Mouse (Mus musculus) CD4-positive, CD25-positive, alpha-beta regulatory T cell, adult 9 weeks (primary cell): Measurements from ENCODE around the gene Sv2c. TPM values are rescaled to one million over a fixed set of nuclear protein-coding genes. Genes with fewer than 3 reads are reported as not detected.

Experiments
- polyA plus RNA-seq: library from polyadenylated mRNA; unstranded; fragments of 100-300 nt; shearing (Covaris generic); gene quantifications from one replicate; pipeline ENCODE4 v1.2.1, GENCODE M21; 2017

Sv2c gene
- 4.2 TPM for polyA plus RNA-seq

DNA sequence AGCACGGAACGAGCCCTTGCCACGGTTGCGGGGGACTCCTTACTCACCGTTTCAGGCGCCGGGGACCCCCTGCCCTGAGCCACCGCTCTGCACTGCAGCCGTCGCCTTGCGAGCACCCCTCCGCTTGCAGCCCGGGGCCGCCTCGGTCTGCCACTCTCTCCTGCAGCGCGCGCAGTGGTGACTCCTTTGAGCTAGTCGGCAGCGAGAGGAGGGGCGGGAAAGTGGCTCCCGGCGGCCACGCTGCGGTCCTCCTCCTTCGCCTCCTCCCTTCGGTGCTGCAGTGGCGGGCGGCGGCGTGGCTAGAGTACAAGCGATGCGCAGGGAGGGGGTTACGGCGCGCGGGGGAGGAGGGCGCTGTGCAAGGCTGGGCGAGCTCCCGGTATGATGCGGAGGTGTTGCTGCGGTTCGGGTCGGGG, at the start of gene Sv2c:
Gene Sv2c, minus strand, starts transcription at position 177 of the 416 bp plus-strand sequence.

DNA sequence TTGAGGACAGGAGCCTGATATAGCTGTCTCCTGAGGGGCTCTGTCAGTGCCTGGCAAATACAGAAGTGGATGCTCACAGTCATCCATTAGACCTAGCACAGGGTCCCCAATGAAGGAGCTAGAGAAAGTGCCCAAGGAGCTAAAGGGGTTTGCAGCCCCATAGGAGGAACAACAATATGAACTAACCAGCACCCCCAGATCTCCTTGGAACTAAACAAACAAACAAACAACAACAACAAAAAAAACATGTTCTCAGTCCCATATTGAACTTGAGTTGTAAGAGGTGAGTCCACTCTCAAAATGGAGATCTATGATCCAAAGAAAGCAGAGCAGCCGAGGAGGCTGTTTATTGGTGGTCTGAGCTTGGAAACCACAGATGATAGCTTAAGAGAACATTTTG, 50.6 kb downstream of the Sv2c start, which contains the start of gene Gm17190:
Gene Gm17190, plus strand, starts transcription at position 301 of the 400 bp plus-strand sequence.

DNA sequence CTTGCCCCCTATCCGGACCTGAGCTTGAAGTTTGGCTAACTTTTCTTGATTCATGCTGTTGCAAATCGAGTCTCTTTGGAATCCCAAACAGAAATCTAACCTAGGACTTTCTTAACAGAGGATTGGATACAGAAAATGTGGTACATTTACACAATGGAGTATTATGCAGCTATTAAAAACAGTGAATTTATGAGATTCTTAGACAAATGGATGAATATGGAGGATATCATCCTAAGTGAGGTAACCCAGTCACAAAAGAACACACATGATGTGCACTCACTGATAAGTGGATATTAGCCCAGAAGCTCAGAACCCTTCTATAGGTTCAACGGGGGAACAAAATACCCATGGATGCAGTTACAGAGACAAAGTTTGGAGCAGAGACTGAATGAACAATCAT, 51.1 kb downstream of the Sv2c start, which contains the start of gene Gm20075:
Gene Gm20075, minus strand, starts transcription at position 101 of the 400 bp plus-strand sequence.

Other genes with a start within 250 kb of the Sv2c start
- 13.5 TPM for gene Iqgap2, start 240.7 kb downstream of the Sv2c start, polyA plus RNA-seq
- gene Gm20075, start 51.2 kb downstream of the Sv2c start, polyA plus RNA-seq: 23.2 TPM
- gene Gm17190, start 50.5 kb downstream of the Sv2c start, polyA plus RNA-seq: not detected